Mouse (Mus musculus) embryonic facial prominence, embryonic 15.5 days (tissue): ENCODE measurements at regions not wholly inside any gene's neighbourhood (a gene's known extent, or its start where the extent isn't known, plus 50 kb on each side); places are given as distances from the start of the nearest gene placed in this dataset.
"Not testable (repeated sequence)": the region's sequence is repeated elsewhere in the genome, so short reads cannot be mapped to it uniquely, and the experiment has no call there.

Experiments used
- ATAC-seq: fragments of 200-750 bp; cut with Nextera tagmentation; 2 replicates; pipeline ENCODE4 v1.8.0; 2017; ENCODE audit warnings: low read depth, moderate TSS enrichment; ENCODE audit not compliant: insufficient number of reproducible peaks, low FRiP score, low TSS enrichment
- H3K27ac ChIP-seq: fragments of 300-500 bp; sonication (generic); replicated peaks from 2 replicates; pipeline ENCODE4 v1.5.1; 2015; ENCODE audit warnings: mild to moderate bottlenecking, inconsistent platforms
- H3K27me3 ChIP-seq: fragments of 300-500 bp; sonication (generic); 2 replicates; pipeline ENCODE4 v1.6.1; 2015; ENCODE audit warnings: inconsistent platforms
- H3K36me3 ChIP-seq: fragments of 300-500 bp; sonication (generic); 2 replicates; pipeline ENCODE4 v1.6.1; 2015; ENCODE audit warnings: mild to moderate bottlenecking, inconsistent platforms
- H3K4me1 ChIP-seq: fragments of 300-500 bp; sonication (generic); 2 replicates; pipeline ENCODE4 v1.6.1; 2015; ENCODE audit warnings: inconsistent platforms
- H3K4me2 ChIP-seq: fragments of 300-500 bp; sonication (generic); replicated peaks from 2 replicates; pipeline ENCODE4 v1.6.1; 2015; ENCODE audit warnings: mild to moderate bottlenecking, inconsistent platforms
- H3K4me3 ChIP-seq: fragments of 300-500 bp; sonication (generic); replicated peaks from 2 replicates; pipeline ENCODE4 v1.5.1; 2015; ENCODE audit warnings: mild to moderate bottlenecking, inconsistent platforms
- H3K9ac ChIP-seq: fragments of 300-500 bp; sonication (generic); 2 replicates; pipeline ENCODE4 v1.6.1; 2015; ENCODE audit warnings: inconsistent platforms
- H3K9me3 ChIP-seq: fragments of 300-500 bp; sonication (generic); replicated peaks from 2 replicates; pipeline ENCODE4 v1.6.1; 2016; ENCODE audit warnings: inconsistent platforms
- WGBS: fragments of 180-500 bp; shearing (Covaris S2); methylation state at CpG from one replicate; pipeline ENCODE4 v1.1.7; 2015; 5-methylcytosine and 5-hydroxymethylcytosine counted together

DNA sequence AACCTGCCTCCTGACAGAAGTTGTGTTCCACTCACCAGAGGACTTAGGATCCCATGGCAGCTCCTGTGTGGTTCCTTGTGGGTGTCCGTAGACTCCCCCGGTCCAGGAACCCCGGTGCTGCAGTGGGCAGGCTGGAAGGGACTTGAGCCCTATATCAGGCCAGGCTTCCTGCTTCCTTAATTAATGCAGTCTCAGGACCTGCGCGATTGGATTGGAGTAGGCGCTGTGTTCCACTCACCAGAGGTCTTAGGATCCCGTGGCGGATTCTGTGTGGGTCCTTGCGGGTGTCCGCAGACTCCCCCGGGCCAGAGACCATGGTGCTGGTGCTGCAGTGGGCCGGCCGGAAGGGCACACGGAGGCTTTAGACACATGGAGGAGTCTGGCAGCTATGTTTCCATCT lies 288.7 kb downstream of the Fut8 start:
- not testable (repeated sequence) for H3K9ac ChIP-seq, H3K36me3 ChIP-seq, ATAC-seq, H3K4me1 ChIP-seq, H3K4me2 ChIP-seq, H3K27me3 ChIP-seq, H3K9me3 ChIP-seq, H3K4me3 ChIP-seq, H3K27ac ChIP-seq
- WGBS, result 95% methylated on average over 14 of the region's 14 CpGs

DNA sequence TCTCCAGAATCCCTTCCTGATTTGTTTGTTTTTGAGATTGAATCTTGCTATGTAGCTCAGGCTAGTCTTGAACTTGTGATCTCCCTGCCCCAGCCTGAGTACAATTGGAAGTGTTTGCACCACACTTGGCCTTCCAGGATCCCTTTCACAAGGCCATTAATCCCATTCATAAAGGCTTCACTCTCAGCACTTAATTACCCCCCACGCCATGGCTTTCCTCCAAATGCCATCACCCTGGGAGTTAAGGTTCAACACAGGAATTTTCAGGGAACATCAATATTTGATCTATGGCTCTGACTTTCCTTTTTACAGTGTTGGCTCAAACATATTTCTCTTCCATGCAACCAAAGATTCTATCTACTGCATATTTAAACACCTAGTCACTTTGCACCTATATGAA lies 289.6 kb downstream of the Fut8 start:
- no peak overlapping the region for H3K27ac ChIP-seq
- H3K4me3 ChIP-seq, result no peak overlapping the region
- no peak overlapping the region for H3K4me2 ChIP-seq
- 73% methylated on average over 1 of the region's 1 CpGs for WGBS
- H3K4me1 ChIP-seq, result no peaks in the 10 kb centered on the region
- no peaks in the 10 kb centered on the region for H3K9me3 ChIP-seq
- H3K9ac ChIP-seq, result no peak overlapping the region
- no peaks in the 10 kb centered on the region for H3K36me3 ChIP-seq
- no peak for ATAC-seq
- H3K27me3 ChIP-seq, result no peaks in the 10 kb centered on the region

DNA sequence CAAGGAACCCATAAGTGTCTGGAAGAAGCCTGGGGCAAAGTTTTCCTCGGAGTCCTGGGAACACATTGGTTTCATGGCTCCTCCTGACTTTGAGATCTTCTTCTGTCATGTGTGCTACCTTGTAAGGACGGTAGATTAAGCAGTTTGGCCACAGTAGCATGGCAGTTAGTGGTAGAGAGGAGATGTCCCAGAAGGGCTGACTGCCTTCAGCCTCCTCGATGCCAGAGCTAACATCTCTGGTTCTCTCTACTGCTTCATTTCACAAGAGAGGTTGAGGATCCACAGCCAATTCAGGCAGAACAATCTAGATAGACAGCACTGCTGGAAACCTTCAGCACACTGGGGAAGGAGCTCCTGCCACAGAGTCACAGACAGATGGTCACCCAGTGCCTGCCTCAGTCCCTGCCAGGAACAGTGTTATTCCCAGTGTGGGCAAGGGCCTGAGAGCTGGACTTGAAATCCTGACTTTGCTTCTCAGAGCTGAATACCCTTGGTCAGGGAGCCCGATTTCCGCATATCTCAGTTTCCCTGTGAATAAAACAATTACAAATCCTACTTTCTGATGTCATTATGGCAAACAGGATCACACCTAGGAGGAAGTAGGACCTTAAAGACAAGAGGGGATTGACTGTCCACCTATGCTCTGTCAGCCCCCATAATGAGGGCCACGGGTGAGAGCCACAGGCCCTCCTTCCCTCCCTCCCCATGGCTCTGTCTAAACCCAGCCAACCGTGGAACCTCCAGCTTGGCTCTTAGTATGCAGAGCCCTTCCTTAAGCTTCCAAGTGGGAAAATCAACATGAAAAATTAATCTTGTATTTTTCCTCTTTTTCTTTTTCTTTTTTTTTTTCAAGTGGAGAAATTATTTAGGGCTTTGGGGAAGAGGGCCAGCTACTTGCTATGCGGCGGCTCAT lies 290.3 kb downstream of the Fut8 start:
- ATAC-seq, result no peak
- no peaks in the 10 kb centered on the region for H3K27me3 ChIP-seq
- no peak overlapping the region for H3K4me2 ChIP-seq
- 76% methylated on average over 9 of the region's 9 CpGs for WGBS
- no peak overlapping the region for H3K27ac ChIP-seq
- H3K9ac ChIP-seq, result no peak overlapping the region
- H3K4me1 ChIP-seq, result no peaks in the 10 kb centered on the region
- no peaks in the 10 kb centered on the region for H3K9me3 ChIP-seq
- H3K36me3 ChIP-seq, result no peaks in the 10 kb centered on the region
- H3K4me3 ChIP-seq, result no peak overlapping the region

DNA sequence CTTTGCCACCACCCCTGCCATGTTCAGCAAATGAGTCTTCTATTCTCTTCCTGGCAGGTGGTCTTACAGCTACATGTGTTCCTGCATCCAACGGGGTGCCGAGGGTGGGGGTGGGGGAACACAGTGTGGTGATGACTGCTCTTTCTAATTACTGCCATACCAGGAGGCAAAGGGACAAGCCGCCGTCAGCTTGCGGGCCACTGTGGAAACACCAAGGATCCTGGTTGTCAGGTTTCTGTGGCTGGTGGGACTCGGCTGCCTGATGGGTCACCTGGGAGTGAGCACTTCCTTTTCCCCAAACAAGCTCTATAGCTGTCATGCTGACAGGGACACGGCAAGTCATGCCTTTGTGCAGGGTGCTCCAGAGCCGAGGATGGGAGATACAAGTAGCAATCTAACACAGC lies 290.9 kb downstream of the Fut8 start:
- Histone ChIP-seq H3K9ac (no peak overlapping the region), H3K4me1 (no peaks in the 10 kb centered on the region), H3K9me3 (no peaks in the 10 kb centered on the region), H3K4me3 (no peak overlapping the region), H3K36me3 (no peaks in the 10 kb centered on the region), H3K27me3 (no peaks in the 10 kb centered on the region), H3K27ac (no peak overlapping the region), H3K4me2 (no peak overlapping the region)
- no peak for ATAC-seq
- WGBS, result 56% methylated on average over 8 of the region's 8 CpGs

DNA sequence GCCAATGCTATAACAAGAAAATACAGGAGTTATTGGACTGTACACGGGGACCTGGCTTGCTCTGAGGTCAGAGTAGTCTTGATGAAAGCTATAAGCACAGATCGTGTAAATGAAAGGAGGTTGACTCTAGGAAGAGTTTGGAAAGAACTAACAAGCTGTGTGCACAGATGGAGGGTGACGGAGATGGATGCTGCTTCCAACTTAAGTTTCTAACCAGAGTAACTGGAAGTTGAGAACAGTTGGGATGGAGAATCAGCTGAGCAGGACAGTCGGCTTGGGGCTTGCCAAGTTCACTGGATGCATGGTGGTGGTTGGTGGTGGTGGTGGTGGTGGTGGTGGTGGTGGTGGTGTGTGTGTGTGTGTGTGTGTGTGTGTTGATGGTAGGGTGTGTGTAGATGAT lies 291.5 kb downstream of the Fut8 start:
- Histone ChIP-seq H3K36me3 (no peaks in the 10 kb centered on the region), H3K27ac (no peak overlapping the region), H3K4me3 (no peak overlapping the region), H3K9ac (no peak overlapping the region), H3K27me3 (no peaks in the 10 kb centered on the region), H3K4me1 (no peaks in the 10 kb centered on the region), H3K9me3 (no peaks in the 10 kb centered on the region), H3K4me2 (no peak overlapping the region)
- no peak for ATAC-seq
- WGBS, result 94% methylated on average over 4 of the region's 4 CpGs

DNA sequence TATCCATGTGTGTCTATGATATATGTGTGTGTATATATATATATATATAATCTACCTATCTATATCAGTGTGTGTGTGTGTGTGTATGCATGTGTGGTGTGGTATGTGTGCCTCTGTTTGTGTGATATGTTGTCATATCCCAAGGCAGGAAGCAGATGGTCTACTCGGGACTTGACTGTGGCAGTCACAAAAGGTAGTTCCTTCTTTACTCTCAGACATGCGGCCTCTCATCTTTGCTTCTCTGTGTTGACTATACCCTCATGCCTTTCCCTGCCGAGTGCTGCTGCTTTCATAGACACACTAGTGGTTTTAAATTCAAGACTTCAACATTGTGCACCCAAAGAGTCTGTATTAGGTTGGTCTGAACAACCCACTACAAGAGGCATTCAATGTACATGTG lies 292.0 kb downstream of the Fut8 start:
- H3K36me3 ChIP-seq, result no peaks in the 10 kb centered on the region
- no peaks in the 10 kb centered on the region for H3K4me1 ChIP-seq
- H3K9me3 ChIP-seq, result no peaks in the 10 kb centered on the region
- 84% methylated on average over 3 of the region's 3 CpGs for WGBS
- no peak overlapping the region for H3K27ac ChIP-seq
- no peak overlapping the region for H3K4me3 ChIP-seq
- no peak overlapping the region for H3K9ac ChIP-seq
- H3K27me3 ChIP-seq, result no peaks in the 10 kb centered on the region
- no peak overlapping the region for H3K4me2 ChIP-seq
- no peak for ATAC-seq

DNA sequence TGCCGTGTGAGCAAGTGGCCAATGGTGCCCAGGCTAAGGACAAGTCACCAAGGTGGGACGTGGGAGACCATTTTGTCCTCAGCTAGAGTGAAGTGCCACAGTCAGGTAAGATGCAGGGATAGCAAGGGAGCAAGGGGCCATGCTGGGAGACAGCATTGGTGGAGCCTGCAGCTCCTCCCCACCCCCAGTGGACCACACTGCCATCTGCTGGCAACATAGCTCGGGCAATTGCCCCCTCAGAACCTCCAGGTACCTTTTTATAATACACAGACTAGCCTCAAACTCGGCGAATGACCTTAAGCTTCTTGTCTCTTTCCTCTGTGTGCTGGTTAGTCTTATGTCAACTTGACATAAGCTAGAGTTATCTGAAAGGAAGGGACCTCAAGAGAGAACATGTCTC lies 293.4 kb downstream of the Fut8 start:
- Histone ChIP-seq H3K9ac (no peak overlapping the region), H3K36me3 (no peaks in the 10 kb centered on the region), H3K4me3 (no peak overlapping the region), H3K27me3 (no peaks in the 10 kb centered on the region), H3K27ac (no peak overlapping the region), H3K4me2 (no peak overlapping the region), H3K9me3 (no peaks in the 10 kb centered on the region), H3K4me1 (no peaks in the 10 kb centered on the region)
- 82% methylated on average over 5 of the region's 5 CpGs for WGBS
- no peak for ATAC-seq

DNA sequence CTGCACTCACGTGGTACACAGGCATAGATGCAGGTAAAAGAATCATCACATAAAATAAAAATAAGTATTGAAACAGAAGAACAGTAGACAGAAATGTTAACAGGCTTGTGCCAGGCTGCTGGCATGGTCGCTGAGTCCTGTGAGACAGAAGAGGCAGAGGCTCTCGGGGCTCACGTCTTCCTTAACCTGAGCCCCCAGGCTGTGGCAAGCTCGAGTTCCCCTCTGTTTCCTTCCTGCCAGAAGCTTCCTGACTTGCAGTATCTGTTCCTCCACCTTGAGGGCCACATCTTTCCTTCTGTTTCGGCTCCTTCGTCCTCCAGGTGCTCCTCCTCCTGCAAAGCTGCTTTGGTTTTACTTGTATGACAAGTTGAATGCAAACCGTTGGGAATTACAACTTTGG lies 294.6 kb downstream of the Fut8 start:
- no peaks in the 10 kb centered on the region for H3K27me3 ChIP-seq
- no peaks in the 10 kb centered on the region for H3K4me1 ChIP-seq
- H3K27ac ChIP-seq, result no peak overlapping the region
- H3K36me3 ChIP-seq, result no peaks in the 10 kb centered on the region
- 64% methylated on average over 8 of the region's 8 CpGs for WGBS
- no peak overlapping the region for H3K4me2 ChIP-seq
- no peak overlapping the region for H3K4me3 ChIP-seq
- no peak overlapping the region for H3K9ac ChIP-seq
- no peaks in the 10 kb centered on the region for H3K9me3 ChIP-seq
- ATAC-seq, result no peak

DNA sequence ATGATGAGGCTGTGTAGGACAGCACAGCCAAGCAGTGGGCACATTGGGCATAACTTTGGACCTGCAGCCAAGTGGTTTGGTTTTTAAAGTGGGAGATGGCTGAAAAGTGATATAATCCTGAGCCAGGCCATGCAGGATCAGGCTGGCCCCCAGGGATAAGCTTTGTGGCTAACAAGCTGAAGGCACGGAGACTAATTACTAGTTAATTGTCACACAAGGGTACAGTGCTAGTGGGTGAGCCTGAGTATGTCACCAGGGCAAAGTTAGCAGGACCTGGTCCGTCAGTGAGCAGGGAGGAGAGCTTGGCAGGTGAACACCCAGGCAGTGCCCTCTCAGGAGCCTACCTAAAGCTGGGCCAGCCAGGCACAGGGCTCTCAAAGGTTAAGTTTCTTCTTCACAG lies 295.7 kb downstream of the Fut8 start:
- 55% methylated on average over 2 of the region's 2 CpGs for WGBS
- ATAC-seq, result no peak
- Histone ChIP-seq H3K9ac (no peak overlapping the region), H3K27ac (no peak overlapping the region), H3K27me3 (no peaks in the 10 kb centered on the region), H3K36me3 (no peaks in the 10 kb centered on the region), H3K4me3 (no peak overlapping the region), H3K4me2 (no peak overlapping the region), H3K9me3 (no peaks in the 10 kb centered on the region), H3K4me1 (no peaks in the 10 kb centered on the region)

DNA sequence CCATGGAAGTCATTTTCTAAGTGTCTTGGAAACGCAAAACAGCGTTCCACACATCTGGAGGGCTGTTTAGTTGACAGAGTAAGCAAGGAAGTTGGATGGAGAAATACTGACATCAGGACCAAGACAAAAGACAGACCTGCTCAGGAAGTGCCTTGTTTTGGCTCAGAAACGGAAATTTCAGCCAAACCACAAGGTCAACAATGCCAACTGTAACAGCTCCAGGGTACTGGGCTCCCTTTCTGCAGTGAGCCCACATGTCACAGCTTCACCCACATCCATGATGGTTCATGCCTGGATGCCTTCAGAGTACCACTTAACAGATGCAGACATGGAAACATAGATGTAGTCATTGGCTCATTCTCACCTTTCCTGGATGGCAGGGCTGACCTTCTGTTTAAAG lies 296.2 kb downstream of the Fut8 start:
- H3K4me1 ChIP-seq, result no peaks in the 10 kb centered on the region
- no peak for ATAC-seq

DNA sequence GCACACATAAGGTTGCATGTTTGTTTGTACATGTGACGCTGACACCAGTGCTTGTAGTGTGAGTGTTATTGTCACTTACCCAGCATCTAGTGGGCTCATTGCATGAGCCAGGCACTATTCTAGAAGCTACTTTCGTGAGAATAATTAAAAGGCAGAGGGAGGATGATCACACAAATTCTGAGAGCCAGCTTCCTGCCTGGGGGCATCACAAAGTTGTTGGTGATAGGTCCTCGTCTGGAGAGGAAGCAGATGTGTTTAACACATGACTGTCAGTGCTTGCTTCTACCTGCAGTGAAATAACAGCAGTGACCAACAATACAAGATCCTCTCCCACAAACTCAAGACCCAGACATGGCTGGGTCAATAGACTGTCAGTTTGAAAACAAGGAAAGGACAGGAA lies 297.2 kb downstream of the Fut8 start:
- ATAC-seq, result no peak
- no peak overlapping the region for H3K4me3 ChIP-seq
- no peaks in the 10 kb centered on the region for H3K27me3 ChIP-seq
- H3K4me1 ChIP-seq, result 0 out of 2 replicates have a peak, but pooled peaks cover 4% of the 10 kb centered on the region
- no peak overlapping the region for H3K9ac ChIP-seq
- H3K27ac ChIP-seq, result no peak overlapping the region
- WGBS, result 53% methylated on average over 3 of the region's 3 CpGs
- no peak overlapping the region for H3K4me2 ChIP-seq
- H3K9me3 ChIP-seq, result no peaks in the 10 kb centered on the region
- H3K36me3 ChIP-seq, result no peaks in the 10 kb centered on the region

More for the DNA sequence above, 296.2 kb downstream of the Fut8 start:
- Histone ChIP-seq H3K4me2 (no peak overlapping the region), H3K9ac (no peak overlapping the region), H3K4me3 (no peak overlapping the region), H3K9me3 (no peaks in the 10 kb centered on the region), H3K27me3 (no peaks in the 10 kb centered on the region), H3K36me3 (no peaks in the 10 kb centered on the region), H3K27ac (no peak overlapping the region)
- WGBS, result 60% methylated on average over 3 of the region's 3 CpGs
